Mouse (Mus musculus) ES-E14 (cell line): ENCODE measurements around the gene Ckm.

Source experiments
- CHD2 ChIP-seq: IDR thresholded peaks from 2 replicates; pipeline ENCODE4 v1.6.1; 2014; ENCODE audit warnings: mild to moderate bottlenecking, low read depth, low read length, inconsistent platforms
- HCFC1 ChIP-seq: IDR thresholded peaks from 2 replicates; pipeline ENCODE4 v1.6.1; 2012; ENCODE audit warnings: low read length, inconsistent platforms, borderline replicate concordance; ENCODE audit not compliant: insufficient read depth
- MAFK ChIP-seq: IDR thresholded peaks from 2 replicates; pipeline ENCODE4 v1.6.1; 2014; ENCODE audit warnings: mild to moderate bottlenecking, low read depth, low read length, inconsistent platforms; ENCODE audit not compliant: insufficient read depth
- ZC3H11A ChIP-seq: IDR thresholded peaks from 2 replicates; pipeline ENCODE4 v1.6.1; 2012; ENCODE audit warnings: low read depth, mild to moderate bottlenecking, inconsistent platforms, low read length, borderline replicate concordance
- ZNF384 ChIP-seq: IDR thresholded peaks from 2 replicates; pipeline ENCODE4 v1.6.1; 2012; ENCODE audit warnings: low read depth, low read length, inconsistent platforms

GRCm38 (mm10) chr7:19464367-19465307 is 60.1 kb downstream of the Ckm start:
- TF ChIP-seq HCFC1: no peak
- TF ChIP-seq ZC3H11A: no peak
- no peak for TF ChIP-seq CHD2
- TF ChIP-seq MAFK: no peak
- no peak for TF ChIP-seq ZNF384
